Mouse (Mus musculus): Measurements from ENCODE around the gene Rrnad1.

GRCm38 (mm10) chr3:87920270-87920943 is 10.1 kb downstream of the Rrnad1 start:
- TF ChIP-seq CTCF (IDR thresholded peaks at IDR 0.05; ENCODE audit: low read depth, low read length) = no peak
- TF ChIP-seq POLR2A (IDR thresholded peaks at IDR 0.05; ENCODE audit: borderline replicate concordance, low read depth, low read length) = no peak

Measured in bone marrow macrophage, adult 2 months (primary cell).